Mouse (Mus musculus) right cerebral cortex, postnatal 14 days (tissue): ENCODE measurements around the gene Cd300lg.
A peak's percentile ranks its signal among the peaks of the same experiment; 100 is the strongest.

ENCODE experiments used
- DNase-seq: peaks from one replicate; pipeline ENCODE4 v3.0.0; 2022

Cd300lg gene

GRCm38 (mm10) chr11:102102485-102103258 is 61.4 kb downstream of the Cd300lg start:
- DNase-seq: peak; percentile 77
